Mouse (Mus musculus): ENCODE data around the gene Dvl1.

The Dvl1 gene

DNA sequence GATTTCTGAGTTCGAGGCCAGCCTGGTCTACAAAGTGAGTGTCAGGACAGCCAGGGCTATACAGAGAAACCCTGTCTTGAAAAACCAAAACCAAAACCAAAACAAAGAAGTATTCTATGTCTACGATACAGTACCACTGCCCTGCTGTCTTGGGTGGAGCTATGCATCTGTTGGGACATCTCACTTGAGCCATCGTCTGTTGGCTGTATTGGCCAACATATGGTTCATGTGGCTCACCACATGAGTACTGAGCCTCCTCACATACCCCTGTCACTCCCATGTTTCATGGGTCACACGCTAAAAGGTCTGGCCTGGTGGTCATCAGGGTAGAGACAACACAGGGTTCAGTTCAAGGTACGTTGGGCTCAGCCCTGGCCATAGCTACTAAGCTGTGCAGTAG, 39.1 kb downstream of the Dvl1 start:
- DNase-seq (ENCODE audit: low read depth, low spot score), result no peak
- Histone ChIP-seq H3K36me3 (ENCODE audit: control insufficient read depth, insufficient read depth, low read length, poor library complexity, severe bottlenecking) (peaks cover 16% of the 10 kb centered on the region), H3K27me3 (ENCODE audit: control insufficient read depth, insufficient read depth, low read length, poor library complexity, severe bottlenecking) (no peaks in the 10 kb centered on the region)

DNA sequence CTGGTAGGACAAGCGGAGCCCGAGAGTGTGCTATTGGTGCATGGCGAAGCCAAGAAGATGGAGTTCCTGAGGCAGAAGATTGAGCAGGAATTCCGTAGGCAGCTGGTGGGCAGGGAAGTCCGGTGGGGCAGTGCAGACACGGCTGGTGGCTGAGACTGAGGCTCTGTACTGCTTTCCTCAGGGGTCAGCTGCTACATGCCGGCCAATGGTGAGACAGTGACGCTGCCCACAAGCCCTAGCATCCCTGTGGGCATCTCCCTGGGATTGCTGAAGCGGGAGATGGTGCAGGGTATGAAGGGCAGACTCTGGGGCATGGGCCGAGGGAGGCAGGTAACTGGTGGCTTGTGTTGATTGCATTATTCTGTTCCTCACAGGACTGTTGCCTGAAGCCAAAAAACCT, 40.5 kb downstream of the Dvl1 start:
- DNase-seq (ENCODE audit: low read depth, low spot score), result no peak
- Histone ChIP-seq H3K36me3 (ENCODE audit: control insufficient read depth, insufficient read depth, low read length, poor library complexity, severe bottlenecking) (peaks cover 13% of the 10 kb centered on the region), H3K27me3 (ENCODE audit: control insufficient read depth, insufficient read depth, low read length, poor library complexity, severe bottlenecking) (no peaks in the 10 kb centered on the region)

DNA sequence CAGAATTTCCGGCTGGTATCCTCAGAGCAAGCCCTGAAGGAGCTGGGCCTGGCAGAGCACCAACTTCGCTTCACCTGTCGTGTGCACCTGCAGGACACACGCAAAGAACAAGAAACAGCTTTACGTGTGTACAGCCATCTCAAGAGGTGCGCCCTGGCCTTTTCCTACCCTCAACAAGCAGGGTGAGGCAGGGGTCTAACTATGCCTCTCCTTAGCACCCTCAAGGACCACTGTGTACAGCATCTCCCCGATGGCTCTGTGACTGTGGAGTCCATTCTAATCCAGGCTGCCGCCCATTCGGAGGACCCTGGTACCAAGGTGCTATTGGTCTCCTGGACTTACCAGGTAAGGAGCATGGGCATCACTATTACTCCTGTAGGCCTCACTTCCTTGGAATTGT, 41.0 kb downstream of the Dvl1 start:
- Histone ChIP-seq H3K27me3 (ENCODE audit: control insufficient read depth, insufficient read depth, low read length, poor library complexity, severe bottlenecking) (no peaks in the 10 kb centered on the region), H3K36me3 (ENCODE audit: control insufficient read depth, insufficient read depth, low read length, poor library complexity, severe bottlenecking) (peaks cover 13% of the 10 kb centered on the region)
- no peak for DNase-seq (ENCODE audit: low read depth, low spot score)

DNA sequence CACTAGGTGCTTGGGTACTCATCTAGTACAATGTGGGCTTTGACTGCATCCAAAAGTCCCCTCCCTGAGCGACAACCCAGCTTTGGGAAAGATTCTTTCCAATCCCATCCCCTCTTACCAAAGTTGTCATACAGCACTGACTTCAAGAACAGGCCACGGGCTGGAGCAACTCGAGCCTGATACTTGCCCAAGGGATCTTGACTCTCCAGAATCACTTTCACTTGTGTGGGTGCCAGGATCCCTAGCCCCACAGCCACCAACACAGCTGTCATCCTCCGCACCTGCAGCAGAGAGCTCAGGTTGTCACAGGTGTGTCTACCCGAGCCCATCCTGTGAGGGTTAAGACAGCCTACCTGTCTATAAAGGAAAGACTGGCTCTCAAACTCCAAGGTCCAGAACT, 42.1 kb downstream of the Dvl1 start:
- no peaks in the 10 kb centered on the region for H3K27me3 ChIP-seq (ENCODE audit: control insufficient read depth, insufficient read depth, low read length, poor library complexity, severe bottlenecking)
- no peak for DNase-seq (ENCODE audit: low read depth, low spot score)
- peaks cover 13% of the 10 kb centered on the region for H3K36me3 ChIP-seq (ENCODE audit: control insufficient read depth, insufficient read depth, low read length, poor library complexity, severe bottlenecking)

DNA sequence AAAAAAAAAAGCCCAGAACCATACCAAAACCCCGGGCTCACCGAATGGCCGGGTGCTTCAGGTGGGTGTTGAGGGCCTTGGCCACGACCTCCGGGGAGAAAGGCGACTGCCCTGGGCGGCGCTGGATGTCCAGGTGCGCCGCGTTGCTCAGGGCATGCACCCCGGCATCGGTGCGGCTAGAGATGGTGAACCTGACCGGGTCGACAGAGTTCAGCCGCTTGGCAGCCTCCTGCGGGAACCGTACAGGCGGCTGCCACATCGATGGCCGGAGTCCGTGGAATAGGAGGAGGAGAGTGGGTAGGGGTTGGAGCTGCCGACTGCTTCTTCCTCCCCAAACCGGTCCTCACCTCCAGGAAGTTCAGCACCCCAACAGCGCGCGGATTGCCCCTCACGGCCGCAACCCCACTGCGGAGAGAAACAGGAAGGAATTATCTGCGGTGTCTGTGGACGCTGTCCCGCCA, 43.8 kb downstream of the Dvl1 start:
- no peaks in the 10 kb centered on the region for H3K27me3 ChIP-seq (ENCODE audit: control insufficient read depth, insufficient read depth, low read length, poor library complexity, severe bottlenecking)
- H3K36me3 ChIP-seq (ENCODE audit: control insufficient read depth, insufficient read depth, low read length, poor library complexity, severe bottlenecking), result peaks cover 4% of the 10 kb centered on the region
- DNase-seq (ENCODE audit: low read depth, low spot score), result no peak

DNA sequence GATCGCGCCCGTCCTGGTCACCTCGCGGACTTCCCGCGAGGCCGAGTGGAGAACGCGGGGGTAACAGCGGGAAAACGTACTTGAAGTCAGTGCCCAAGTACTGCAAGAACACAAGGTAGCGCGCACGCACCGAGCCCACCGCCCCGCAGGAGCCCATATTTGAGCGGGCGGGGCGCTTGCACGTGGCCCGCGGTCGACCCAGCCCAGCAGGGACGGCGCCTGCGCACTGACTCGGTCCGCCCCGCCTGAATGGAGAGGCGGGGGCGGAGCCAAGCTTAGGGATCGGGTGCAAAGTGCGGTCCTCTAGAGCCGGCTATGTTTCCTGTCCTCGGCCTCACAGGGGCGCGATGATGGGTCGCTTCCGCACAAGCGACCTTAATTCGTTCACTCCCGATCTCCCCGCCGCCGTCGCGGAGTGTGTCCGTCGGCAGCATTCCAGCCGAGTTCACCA, 44.4 kb downstream of the Dvl1 start, which contains the start of the genes Pusl1 and Acap3:
Gene Pusl1, minus strand, starts transcription at position 231 of the 451 bp plus-strand sequence.
Gene Acap3, plus strand, starts transcription at position 272 of the 451 bp plus-strand sequence.
- Histone ChIP-seq H3K27me3 (ENCODE audit: control insufficient read depth, insufficient read depth, low read length, poor library complexity, severe bottlenecking) (no peaks in the 10 kb centered on the region), H3K36me3 (ENCODE audit: control insufficient read depth, insufficient read depth, low read length, poor library complexity, severe bottlenecking) (peaks cover 4% of the 10 kb centered on the region)
- peak; percentile 97 for DNase-seq (ENCODE audit: low read depth, low spot score)

DNA sequence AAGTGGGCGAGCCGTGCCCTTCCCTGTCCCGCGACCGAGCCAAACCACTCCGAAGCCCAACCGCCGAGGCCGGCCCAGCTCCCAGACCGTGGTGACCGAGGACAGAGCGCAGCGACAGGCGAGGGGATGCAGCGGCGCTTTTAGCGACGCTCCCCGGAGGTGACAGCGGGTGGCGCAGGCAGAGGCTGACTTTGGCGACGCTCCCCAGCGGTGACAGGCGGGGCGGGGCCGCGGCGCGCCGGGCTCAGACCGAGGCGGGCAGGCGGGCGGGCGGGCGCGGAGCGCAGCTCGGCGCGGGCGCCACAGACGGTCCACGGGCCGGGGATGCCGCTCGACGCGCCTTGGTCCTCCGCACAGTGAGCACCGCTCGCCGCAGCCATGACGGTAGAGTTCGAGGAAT, 44.8 kb downstream of the Dvl1 start:
- H3K27me3 ChIP-seq (ENCODE audit: control insufficient read depth, insufficient read depth, low read length, poor library complexity, severe bottlenecking), result no peaks in the 10 kb centered on the region
- DNase-seq (ENCODE audit: low read depth, low spot score), result peak; percentile 88
- H3K36me3 ChIP-seq (ENCODE audit: control insufficient read depth, insufficient read depth, low read length, poor library complexity, severe bottlenecking), result peaks cover 3% of the 10 kb centered on the region

DNA sequence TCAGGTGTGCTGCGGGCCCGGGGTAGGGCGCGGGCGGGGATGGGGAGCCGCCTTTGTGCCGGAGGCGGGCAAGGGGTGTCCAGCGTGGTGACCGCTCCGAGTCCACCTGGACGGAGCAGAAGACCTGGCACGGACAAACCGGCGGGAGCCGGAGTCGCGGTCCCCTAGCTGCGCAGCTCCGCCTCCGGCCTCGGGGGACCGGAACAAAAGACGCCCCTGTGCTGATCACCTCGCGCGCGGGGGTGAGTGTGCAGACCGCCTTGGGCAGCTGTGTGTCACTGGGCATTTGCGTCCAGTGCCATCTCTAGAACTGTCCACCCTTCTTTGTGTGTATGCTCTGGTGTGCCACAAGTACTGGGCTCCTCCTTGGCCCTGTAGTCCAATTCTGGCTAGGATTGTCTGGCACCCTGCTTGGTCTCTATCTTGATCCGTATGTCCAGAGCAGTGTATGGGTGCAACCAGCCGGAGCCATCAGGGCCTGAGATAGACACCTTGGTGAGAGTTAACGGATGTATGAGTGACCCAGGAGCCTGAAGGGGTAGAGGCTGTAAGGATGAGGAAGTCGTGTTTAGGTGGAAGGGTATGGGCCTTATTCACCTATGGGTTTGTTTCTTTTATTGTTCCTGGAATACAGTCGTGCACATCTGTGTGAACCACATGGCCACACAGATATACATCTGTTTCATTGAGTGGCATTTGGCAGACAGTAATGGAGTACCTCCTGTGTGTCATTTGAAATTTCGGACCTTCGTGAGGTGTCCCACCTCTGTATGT, 45.4 kb downstream of the Dvl1 start:
- Histone ChIP-seq H3K27me3 (ENCODE audit: control insufficient read depth, insufficient read depth, low read length, poor library complexity, severe bottlenecking) (no peaks in the 10 kb centered on the region), H3K36me3 (ENCODE audit: control insufficient read depth, insufficient read depth, low read length, poor library complexity, severe bottlenecking) (no peaks in the 10 kb centered on the region; the same call in 1 of the 2 replicates)
- DNase-seq (ENCODE audit: low read depth, low spot score), result peak; percentile 53

DNA sequence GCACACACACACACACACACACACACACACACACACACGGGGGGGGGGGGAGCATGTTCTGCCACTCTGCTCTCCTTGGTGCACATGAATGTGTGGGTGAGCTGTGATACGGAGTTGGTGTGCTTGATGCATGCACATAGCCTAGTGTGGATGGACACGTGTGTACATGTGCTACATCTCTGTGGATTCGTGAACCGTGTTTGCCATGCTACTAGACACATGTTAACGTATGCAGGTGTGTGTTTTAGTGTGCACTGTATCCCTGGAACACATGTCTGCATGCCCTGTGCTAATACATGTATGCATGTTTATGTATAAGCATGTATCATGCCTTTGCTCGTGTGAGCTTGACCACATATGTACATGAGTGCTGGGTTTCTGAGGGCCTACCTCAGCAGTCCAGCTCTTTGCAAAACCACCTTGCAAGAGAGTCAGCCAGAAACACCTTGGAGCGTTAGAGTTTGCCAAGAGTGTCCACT, 46.0 kb downstream of the Dvl1 start:
- H3K36me3 ChIP-seq (ENCODE audit: control insufficient read depth, insufficient read depth, low read length, poor library complexity, severe bottlenecking), result no peaks in the 10 kb centered on the region; the same call in 1 of the 2 replicates
- no peaks in the 10 kb centered on the region for H3K27me3 ChIP-seq (ENCODE audit: control insufficient read depth, insufficient read depth, low read length, poor library complexity, severe bottlenecking)
- peak; percentile 8 for DNase-seq (ENCODE audit: low read depth, low spot score)

DNA sequence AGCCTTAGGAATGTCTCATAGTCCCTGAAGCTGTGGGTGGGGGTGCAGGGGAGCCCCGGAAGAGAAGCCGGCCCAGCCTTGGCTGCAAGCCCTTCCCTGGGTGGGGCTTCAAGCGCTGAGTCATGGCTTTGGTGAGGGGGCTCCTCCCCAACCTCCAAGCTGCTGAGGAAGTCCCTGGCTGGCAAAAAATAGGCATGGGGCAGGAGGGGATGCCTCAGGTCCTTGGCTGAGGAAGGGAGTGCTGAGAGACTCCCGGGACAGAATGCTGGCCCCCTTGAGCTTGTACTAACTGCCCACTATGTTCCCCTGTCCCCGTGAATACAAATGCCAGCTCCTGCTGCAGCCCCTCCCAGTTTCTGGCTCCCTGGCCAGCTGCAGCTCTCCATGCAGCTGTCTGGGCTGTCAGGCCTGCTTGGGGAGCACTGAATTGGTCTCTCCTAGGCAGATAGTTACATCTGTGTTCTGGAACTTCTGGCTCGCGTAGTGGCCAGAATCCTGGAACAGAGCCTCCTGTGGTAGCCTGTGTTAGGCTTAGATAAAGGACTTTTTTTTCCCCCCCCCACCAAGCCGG, 47.2 kb downstream of the Dvl1 start:
- H3K36me3 ChIP-seq (ENCODE audit: control insufficient read depth, insufficient read depth, low read length, poor library complexity, severe bottlenecking), result no peaks in the 10 kb centered on the region; the same call in 1 of the 2 replicates
- no peaks in the 10 kb centered on the region for H3K27me3 ChIP-seq (ENCODE audit: control insufficient read depth, insufficient read depth, low read length, poor library complexity, severe bottlenecking)

DNA sequence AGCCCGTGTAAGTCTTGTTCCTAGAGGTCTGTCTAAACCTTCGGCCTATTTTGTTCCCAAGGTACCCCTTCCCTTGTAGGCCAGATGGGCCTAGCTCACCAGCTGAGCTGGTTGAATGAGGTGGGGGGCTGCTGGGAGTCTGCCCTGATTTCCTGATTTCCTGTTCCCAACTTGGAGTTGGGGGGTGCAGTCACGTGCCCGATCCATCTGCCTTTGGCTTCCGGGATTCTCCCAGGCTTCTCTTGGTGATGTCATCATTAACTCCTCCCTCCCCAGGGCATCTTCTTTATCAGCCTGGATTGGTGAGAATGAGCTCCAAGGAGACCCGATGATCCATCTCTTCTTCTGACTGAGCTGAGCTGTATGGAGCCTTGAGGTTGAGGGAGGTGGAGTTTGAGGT, 48.0 kb downstream of the Dvl1 start:
- no peaks in the 10 kb centered on the region for H3K27me3 ChIP-seq (ENCODE audit: control insufficient read depth, insufficient read depth, low read length, poor library complexity, severe bottlenecking)
- no peak for DNase-seq (ENCODE audit: low read depth, low spot score)
- no peaks in the 10 kb centered on the region; the same call in 1 of the 2 replicates for H3K36me3 ChIP-seq (ENCODE audit: control insufficient read depth, insufficient read depth, low read length, poor library complexity, severe bottlenecking)

More for the DNA sequence above, 47.2 kb downstream of the Dvl1 start:
- DNase-seq (ENCODE audit: low read depth, low spot score), result no peak

DNA sequence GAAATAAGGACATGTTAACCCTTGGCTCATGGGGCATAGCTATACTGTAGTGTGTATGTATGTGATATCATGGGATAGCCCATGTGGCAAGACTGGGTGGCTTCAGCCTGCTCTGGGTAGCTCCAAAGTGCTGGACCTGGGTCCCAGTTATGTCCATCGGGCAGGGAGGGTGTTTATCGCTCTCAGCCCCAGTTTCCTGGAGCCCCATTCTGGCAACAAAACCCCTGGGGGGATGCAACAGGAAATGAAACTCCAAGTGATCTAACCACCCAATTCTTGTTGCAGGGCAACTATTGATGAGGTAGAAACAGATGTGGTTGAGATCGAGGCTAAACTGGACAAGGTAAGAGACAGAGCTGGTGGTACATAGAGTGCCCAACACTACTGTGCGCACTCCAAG, 48.6 kb downstream of the Dvl1 start:
- peak; percentile 18 for DNase-seq (ENCODE audit: low read depth, low spot score)
- Histone ChIP-seq H3K27me3 (ENCODE audit: control insufficient read depth, insufficient read depth, low read length, poor library complexity, severe bottlenecking) (no peaks in the 10 kb centered on the region), H3K36me3 (ENCODE audit: control insufficient read depth, insufficient read depth, low read length, poor library complexity, severe bottlenecking) (no peaks in the 10 kb centered on the region; the same call in 1 of the 2 replicates)

DNA sequence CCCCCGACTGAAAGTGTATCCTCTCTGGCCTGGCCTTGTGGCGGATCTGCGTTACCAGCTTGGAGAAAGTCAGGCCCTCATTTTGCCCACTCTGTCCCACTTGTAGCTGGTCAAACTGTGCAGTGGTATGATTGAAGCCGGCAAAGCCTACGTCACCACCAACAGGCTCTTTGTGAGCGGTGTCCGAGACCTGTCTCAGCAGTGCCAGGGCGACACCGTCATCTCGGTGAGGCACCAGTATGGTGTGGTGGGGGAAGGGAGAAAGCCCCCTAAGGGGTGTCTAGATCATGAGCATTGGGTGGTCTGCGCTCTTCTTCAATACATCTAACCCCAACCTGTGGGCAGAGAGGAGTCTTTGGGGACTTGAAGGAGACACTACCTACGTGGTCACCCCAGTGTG, 49.3 kb downstream of the Dvl1 start:
- DNase-seq (ENCODE audit: low read depth, low spot score), result no peak
- Histone ChIP-seq H3K36me3 (ENCODE audit: control insufficient read depth, insufficient read depth, low read length, poor library complexity, severe bottlenecking) (no peaks in the 10 kb centered on the region; the same call in 1 of the 2 replicates), H3K27me3 (ENCODE audit: control insufficient read depth, insufficient read depth, low read length, poor library complexity, severe bottlenecking) (no peaks in the 10 kb centered on the region)

DNA sequence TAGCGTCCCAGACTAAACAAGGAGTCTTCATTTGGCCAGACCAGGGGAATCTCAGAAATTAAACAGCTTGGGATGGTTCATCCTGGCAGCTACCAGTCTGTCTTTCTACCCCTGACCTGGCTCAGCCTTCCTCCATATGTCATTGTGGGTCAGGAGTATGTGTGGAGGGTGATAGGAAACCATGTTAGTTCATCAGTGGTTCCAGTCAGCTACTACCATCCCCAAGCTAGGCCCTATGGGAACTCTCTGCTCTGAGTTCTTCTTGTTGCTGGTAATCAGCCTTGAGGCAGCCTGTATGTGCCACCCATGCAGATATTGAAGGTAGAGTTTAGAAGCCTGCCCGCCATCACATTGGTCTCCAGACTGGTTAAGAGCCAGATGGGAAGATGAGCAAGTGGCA, 51.1 kb downstream of the Dvl1 start:
- Histone ChIP-seq H3K27me3 (ENCODE audit: control insufficient read depth, insufficient read depth, low read length, poor library complexity, severe bottlenecking) (no peaks in the 10 kb centered on the region), H3K36me3 (ENCODE audit: control insufficient read depth, insufficient read depth, low read length, poor library complexity, severe bottlenecking) (peaks cover 2% of the 10 kb centered on the region)
- DNase-seq (ENCODE audit: low read depth, low spot score), result no peak

DNA sequence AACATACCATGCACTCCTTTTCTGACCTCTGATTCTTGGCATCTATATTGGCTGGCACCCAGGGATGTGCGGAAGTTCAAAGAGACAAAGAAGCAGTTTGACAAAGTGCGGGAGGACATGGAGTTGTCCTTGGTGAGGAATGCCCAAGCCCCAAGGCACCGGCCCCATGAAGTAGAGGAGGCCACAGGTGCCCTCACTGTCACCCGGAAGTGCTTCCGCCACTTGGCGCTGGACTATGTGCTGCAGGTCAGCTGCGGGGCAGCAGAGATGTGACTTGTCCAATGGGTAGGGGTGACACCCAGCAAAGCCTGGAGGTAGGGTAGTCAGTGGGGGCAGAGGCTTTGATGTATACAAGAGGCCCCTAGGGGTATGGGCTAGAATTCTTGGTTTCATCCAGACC, 52.2 kb downstream of the Dvl1 start:
- DNase-seq (ENCODE audit: low read depth, low spot score), result no peak
- H3K27me3 ChIP-seq (ENCODE audit: control insufficient read depth, insufficient read depth, low read length, poor library complexity, severe bottlenecking), result no peaks in the 10 kb centered on the region
- H3K36me3 ChIP-seq (ENCODE audit: control insufficient read depth, insufficient read depth, low read length, poor library complexity, severe bottlenecking), result peaks cover 2% of the 10 kb centered on the region

Data from splenic B cell, adult 2 months (primary cell).